Mouse (Mus musculus) embryonic fibroblast, embryonic 13.5 days (primary cell): ENCODE data around the gene Cysrt1.

Experiments
- CTCF ChIP-seq: IDR thresholded peaks from 2 replicates; pipeline ENCODE4 v1.5.1; 2011; ENCODE audit warnings: mild to moderate bottlenecking, control low read depth, low read length, moderate library complexity, borderline replicate concordance; ENCODE audit not compliant: insufficient read depth
- POLR2A ChIP-seq: IDR thresholded peaks from 2 replicates; pipeline ENCODE4 v1.6.1; 2011; ENCODE audit warnings: low read depth, mild to moderate bottlenecking, control low read depth, low read length, moderate library complexity

DNA sequence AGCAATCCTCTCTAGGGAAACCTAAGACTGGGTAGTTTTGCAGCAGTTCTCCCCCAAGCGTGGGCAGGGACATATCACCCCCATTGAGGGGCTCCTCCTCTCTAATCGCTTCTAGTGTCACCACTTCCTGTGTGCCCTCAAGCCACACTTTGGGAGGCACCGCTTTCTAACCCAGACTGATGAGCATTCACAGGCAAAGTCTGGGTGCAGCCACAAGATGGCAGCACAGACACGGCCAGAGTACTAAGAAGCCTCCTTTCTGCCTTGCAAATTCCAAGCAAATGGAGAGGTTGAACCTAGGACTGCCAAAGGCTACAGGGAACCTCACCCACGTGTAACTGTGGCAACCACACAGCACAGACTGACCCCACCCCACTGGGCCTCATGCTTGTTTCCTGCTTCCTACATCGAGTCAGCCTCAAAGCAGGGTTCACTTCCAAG lies 48.9 kb downstream of the Cysrt1 start:
- TF ChIP-seq CTCF (peak; percentile 92), POLR2A (0 out of 2 replicates have a peak, but pooled peaks have one; percentile 13)
